Mouse (Mus musculus) adrenal gland, postnatal 36 days (tissue): ENCODE data around the gene Camta1. TPM values are rescaled to one million over a fixed set of nuclear protein-coding genes. Genes with fewer than 3 reads are reported as not detected.
A peak's percentile ranks its signal among the peaks of the same experiment; 100 is the strongest.

Experiments used
- DNase-seq, 2 experiments: peaks; one replicate each; pipeline ENCODE4 v3.0.0; 2021; ENCODE audit warnings: mixed read lengths in 1 of 2
- total RNA-seq, 2 experiments: library from RNA; stranded (reverse); gene quantifications; 2 replicates each; pipeline ENCODE4 v1.2.3; 2021

Gene Camta1
- total RNA-seq, 2 experiments from 2014 or later, result 28.7 to 33.3 TPM

- no peak for DNase-seq
Observed at GRCm38 (mm10) chr4:151684596-151684995, 177.1 kb downstream of the Camta1 start.

- no peak for DNase-seq
Observed at GRCm38 (mm10) chr4:151682831-151683488, 178.7 kb downstream of the Camta1 start.

GRCm38 (mm10) chr4:151672452-151672851 lies 189.2 kb downstream of the Camta1 start:
- DNase-seq, result no peak

GRCm38 (mm10) chr4:151666411-151666901 lies 195.2 kb downstream of the Camta1 start:
- peak; percentile 30 to 34 for DNase-seq

DNA sequence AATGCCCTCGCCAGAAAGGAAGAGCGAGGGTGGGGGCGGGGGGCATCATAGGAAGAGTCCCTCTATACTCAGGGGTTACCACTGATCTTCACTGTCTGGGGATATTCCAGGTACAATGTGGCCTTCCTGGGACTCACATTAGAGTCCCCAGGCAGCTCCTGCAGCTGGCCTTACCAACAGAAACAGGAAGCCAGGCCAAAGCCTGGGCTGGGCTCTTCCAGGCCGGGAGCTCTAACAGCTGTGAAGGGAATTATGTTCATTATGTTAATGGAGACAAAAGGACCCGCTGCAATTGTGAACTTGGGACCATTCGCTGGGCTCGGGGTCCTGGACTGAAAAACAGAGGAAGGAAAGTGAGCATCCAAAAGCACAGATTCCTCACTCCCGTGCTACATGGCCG lies 200.2 kb downstream of the Camta1 start:
- DNase-seq, result no peak

GRCm38 (mm10) chr4:151656427-151656826 lies 205.2 kb downstream of the Camta1 start:
- DNase-seq, result no peak

DNA sequence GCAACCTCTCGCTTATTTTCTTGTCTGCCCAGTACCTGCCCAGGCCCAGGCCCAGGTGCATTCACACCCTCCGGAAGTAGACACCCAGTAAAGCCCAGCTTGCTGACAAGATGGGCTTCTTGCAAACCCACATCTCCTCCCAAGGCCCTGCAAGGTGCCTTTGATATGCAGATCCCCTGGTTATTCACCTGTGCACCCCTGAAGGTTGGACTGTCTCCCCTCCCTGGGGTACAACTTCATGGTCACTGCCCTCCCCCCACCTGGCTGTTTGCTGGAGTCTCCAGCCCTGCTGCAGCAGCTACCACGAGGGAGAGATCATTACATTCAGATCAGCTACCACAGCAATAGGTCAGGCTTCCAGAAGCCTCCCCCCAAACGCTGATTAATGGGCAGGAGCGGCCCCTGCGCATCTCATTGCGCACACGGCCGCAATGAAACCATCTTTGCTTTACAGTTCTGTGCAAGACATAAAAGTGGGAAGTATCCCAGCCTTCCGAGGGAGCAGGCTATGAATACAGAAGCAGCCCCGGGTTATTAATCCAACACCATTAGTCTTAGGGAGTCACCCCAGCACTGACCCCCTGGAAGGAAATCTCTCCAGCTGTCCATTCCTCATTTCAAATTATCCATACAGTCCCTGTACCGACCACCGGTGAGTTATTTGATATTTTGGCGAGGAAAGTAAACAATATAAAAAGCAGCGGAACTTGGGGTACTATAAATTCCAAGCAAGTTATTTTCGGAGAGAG lies 205.9 kb downstream of the Camta1 start:
- DNase-seq, result no peak

- no peak for DNase-seq
Observed at GRCm38 (mm10) chr4:151655227-151655626, 206.4 kb downstream of the Camta1 start.

GRCm38 (mm10) chr4:151642418-151642817 lies 219.3 kb downstream of the Camta1 start:
- no peak for DNase-seq

- DNase-seq, result no peak
Observed at GRCm38 (mm10) chr4:151640971-151641370, 220.7 kb downstream of the Camta1 start.

- peak in 1 of 2 experiments; percentile 17 for DNase-seq
Observed at GRCm38 (mm10) chr4:151638941-151639340, 222.7 kb downstream of the Camta1 start.

GRCm38 (mm10) chr4:151637348-151637747 lies 224.3 kb downstream of the Camta1 start:
- DNase-seq, result peak; percentile 30 to 40

- peak; percentile 32 to 41 for DNase-seq
Observed at GRCm38 (mm10) chr4:151634771-151635170, 226.9 kb downstream of the Camta1 start.

GRCm38 (mm10) chr4:151633795-151634194 lies 227.9 kb downstream of the Camta1 start:
- DNase-seq, result no peak

- DNase-seq, result no peak
Observed at GRCm38 (mm10) chr4:151632321-151632720, 229.4 kb downstream of the Camta1 start.

DNA sequence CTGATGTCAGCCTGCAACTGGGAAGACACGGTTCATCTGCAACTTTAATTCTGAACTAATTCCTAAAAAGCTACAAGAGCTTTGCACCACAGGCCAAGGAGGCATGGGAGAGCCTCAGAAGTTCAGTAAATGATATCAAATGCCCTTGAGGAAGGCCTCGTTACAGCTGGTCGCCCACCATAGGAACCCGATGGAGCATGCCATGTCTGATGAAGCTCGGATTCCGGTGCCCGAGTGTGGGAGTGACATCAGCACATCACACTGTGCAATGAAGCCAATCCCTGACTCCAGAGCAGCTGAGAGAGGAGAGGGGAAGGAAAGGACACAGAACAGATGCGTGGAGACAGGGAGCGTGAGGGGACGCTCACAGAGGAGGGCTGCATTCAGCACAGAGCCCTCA lies 231.0 kb downstream of the Camta1 start:
- no peak for DNase-seq

DNA sequence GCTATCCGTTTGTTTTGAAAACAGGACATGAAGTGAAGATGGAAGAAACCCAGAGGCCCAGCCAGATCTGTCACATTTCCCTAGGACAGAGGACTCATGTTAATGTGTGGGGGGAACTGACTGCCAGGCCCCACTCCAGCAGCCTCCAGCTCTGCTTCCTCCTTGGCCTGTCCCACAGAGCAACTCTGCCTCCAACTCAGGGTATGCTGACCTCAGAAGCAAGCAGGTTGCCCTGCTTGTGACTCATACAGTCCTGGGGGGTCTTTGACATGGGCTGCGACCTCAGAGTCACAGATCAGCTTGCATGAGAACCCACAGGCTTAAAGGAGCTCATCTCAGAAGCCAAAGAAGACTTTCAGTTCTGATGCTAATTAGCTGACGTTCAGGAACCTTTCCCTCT lies 231.4 kb downstream of the Camta1 start:
- no peak for DNase-seq

DNA sequence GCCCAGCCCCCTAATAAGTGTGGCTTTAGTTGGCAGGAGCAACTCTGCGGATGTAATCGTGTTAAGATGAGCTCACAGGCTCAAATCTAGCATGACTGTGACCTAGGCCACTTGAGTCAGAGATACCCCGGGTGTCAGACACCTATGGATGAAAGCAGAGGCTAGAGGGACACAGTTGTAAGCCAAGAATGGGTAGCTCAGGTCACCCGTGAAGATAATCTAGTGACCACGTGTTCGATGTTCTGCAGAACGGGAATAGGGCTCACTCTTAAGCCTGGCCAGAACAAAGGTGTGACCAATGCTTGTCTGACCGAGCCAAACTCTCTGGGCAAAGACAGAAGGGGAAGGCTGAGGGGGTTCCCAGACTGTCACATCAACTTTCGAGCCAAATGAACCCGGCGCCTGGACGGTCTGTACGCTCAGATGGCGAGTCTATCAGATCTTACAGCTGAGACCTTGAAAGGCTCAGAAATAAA lies 242.1 kb downstream of the Camta1 start:
- no peak for DNase-seq

DNA sequence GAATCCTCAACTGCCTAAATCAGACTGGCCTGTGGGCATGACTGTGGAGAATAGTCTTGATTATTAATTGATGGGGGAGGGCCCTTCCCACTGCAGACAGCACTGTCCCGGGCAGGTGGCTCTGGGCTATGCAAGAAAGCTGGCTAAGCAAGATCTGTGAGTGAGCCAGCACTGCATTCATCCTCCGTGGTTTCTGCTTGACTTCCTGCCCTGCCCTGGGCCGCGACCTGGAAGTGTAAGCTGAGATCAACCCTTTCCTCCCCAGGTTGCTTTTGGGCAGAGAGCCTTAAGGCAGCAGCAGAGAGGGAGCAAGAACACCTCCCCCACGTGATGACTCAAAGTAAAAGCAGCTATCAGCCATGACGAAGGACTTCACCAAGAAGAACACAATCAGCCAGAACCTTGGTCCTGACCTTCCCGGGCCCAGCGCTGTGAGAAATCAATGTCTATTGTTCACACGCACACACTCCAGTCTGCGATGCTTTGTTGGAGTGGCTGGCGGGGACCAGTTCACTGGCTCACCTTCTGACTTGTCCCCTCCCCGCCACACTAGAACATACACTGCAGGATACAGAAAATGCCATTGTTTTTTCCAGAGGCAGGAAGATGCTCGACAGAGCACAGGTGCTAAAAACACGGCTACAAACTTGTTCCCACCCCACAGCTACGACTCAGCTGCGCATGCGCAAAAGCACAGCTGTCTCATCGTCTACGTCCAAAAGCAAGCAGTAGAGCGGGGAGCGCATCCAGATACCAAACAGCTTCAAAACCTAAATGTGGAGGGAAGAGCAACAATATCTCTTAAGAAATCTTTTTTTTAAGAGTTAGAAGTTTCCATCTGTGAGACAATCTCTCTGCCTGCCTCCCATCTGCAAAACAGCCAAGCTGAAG lies 243.0 kb downstream of the Camta1 start:
- DNase-seq, result peak; percentile 14 to 35

DNA sequence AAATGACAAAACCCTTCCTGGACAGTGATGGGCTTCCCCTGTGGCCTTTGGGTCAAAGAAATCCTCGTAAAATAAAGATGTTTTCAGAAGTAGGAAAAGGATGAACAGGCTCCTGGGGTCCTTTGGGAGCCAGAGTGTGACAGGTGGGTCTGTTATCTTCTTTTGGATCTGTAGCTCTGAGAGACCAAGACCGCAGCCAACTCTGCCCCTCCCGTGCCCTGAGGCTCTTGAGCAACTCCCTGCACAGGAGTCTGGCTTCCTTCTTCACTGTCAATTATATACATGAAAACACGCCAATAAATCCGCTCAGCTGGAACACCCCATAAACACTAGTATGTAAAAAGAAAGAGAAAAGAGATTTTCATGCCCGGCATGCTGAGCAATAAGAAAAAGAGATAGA lies 250.1 kb downstream of the Camta1 start:
- no peak for DNase-seq

- DNase-seq, result peak; percentile 63 to 78
Observed at GRCm38 (mm10) chr4:151610266-151610665, 251.4 kb downstream of the Camta1 start.

- peak; percentile 41 to 52 for DNase-seq
Observed at GRCm38 (mm10) chr4:151604907-151605306, 256.8 kb downstream of the Camta1 start.
